Mouse (Mus musculus) common myeloid progenitor, adult 5-6 weeks (primary cell): ENCODE measurements around the gene Eif4e2. TPM values are rescaled to one million over a fixed set of nuclear protein-coding genes. Genes with fewer than 3 reads are reported as not detected.
A peak's percentile ranks its signal among the peaks of the same experiment; 100 is the strongest.

Experiments used
- ATAC-seq: replicated peaks from 2 replicates; pipeline ENCODE4 v1.8.0; 2016; ENCODE audit warnings: low read depth, mild to moderate bottlenecking, moderate TSS enrichment, inconsistent platforms; ENCODE audit not compliant: poor library complexity, severe bottlenecking
- total RNA-seq: library from RNA; stranded (forward); fragments of 200-1000, 187-1606 nt; gene quantifications from 2 replicates; pipeline ENCODE4 v1.2.3, GENCODE M21; 2017

Eif4e2 gene
- total RNA-seq, 1 experiment from 2014 or later, result 147 TPM

- ATAC-seq, result no peak
These were observed 44.0 kb downstream of the Eif4e2 start for GRCm38 (mm10) chr1:87257691-87258090.

- peak; percentile 86 for ATAC-seq
These were observed 44.8 kb downstream of the Eif4e2 start for GRCm38 (mm10) chr1:87258484-87258883.

- ATAC-seq, result no peak
These were observed 45.6 kb downstream of the Eif4e2 start for GRCm38 (mm10) chr1:87259316-87259715.

GRCm38 (mm10) chr1:87263257-87263656 lies 49.5 kb downstream of the Eif4e2 start:
- no peak for ATAC-seq

- no peak for ATAC-seq
These were observed 50.1 kb downstream of the Eif4e2 start for GRCm38 (mm10) chr1:87263796-87264133.

- ATAC-seq, result peak; percentile 61
These were observed 50.7 kb downstream of the Eif4e2 start, which contains the start of gene Efhd1 for GRCm38 (mm10) chr1:87264134-87265006. Gene Efhd1 (plus strand): TSS chr1:87264363.

- ATAC-seq, result no peak
These were observed 51.5 kb downstream of the Eif4e2 start for GRCm38 (mm10) chr1:87265200-87265599.

GRCm38 (mm10) chr1:87266296-87267090 lies 52.8 kb downstream of the Eif4e2 start:
- no peak for ATAC-seq

- no peak for ATAC-seq
These were observed 56.5 kb downstream of the Eif4e2 start for GRCm38 (mm10) chr1:87270204-87270603.

GRCm38 (mm10) chr1:87270641-87271467 lies 57.1 kb downstream of the Eif4e2 start:
- ATAC-seq, result no peak

GRCm38 (mm10) chr1:87271596-87271995 lies 57.9 kb downstream of the Eif4e2 start:
- no peak for ATAC-seq

GRCm38 (mm10) chr1:87272462-87272861 lies 58.7 kb downstream of the Eif4e2 start:
- no peak for ATAC-seq

- ATAC-seq, result no peak
These were observed 59.8 kb downstream of the Eif4e2 start for GRCm38 (mm10) chr1:87273514-87273942.

GRCm38 (mm10) chr1:87274134-87274533 lies 60.4 kb downstream of the Eif4e2 start:
- ATAC-seq, result no peak

- no peak for ATAC-seq
These were observed 61.4 kb downstream of the Eif4e2 start for GRCm38 (mm10) chr1:87275151-87275550.

GRCm38 (mm10) chr1:87276056-87276455 lies 62.3 kb downstream of the Eif4e2 start:
- ATAC-seq, result no peak

GRCm38 (mm10) chr1:87280281-87280680 lies 66.6 kb downstream of the Eif4e2 start:
- peak; percentile 37; the same call in 1 of the 2 replicates for ATAC-seq

GRCm38 (mm10) chr1:87281599-87282412 lies 68.1 kb downstream of the Eif4e2 start:
- peak; percentile 60 for ATAC-seq

- ATAC-seq, result no peak
These were observed 68.7 kb downstream of the Eif4e2 start for GRCm38 (mm10) chr1:87282413-87282788.
